Mouse (Mus musculus) splenic B cell, adult 2 months (primary cell): ENCODE measurements around the gene Tmtc2.
"Not testable (repeated sequence)": the region's sequence is repeated elsewhere in the genome, so short reads cannot be mapped to it uniquely, and the experiment has no call there.

Experiments
- DNase-seq: peaks from one replicate; pipeline ENCODE4 v3.0.0-alpha.2; 2011; ENCODE audit warnings: low read depth, low spot score
- H3K27me3 ChIP-seq: 2 replicates; pipeline ENCODE4 v1.6.1; 2012; ENCODE audit warnings: mild to moderate bottlenecking, low read length, moderate library complexity, mixed read lengths; ENCODE audit not compliant: control insufficient read depth, poor library complexity, insufficient read depth, severe bottlenecking
- H3K36me3 ChIP-seq: 2 replicates; pipeline ENCODE4 v1.6.1; 2012; ENCODE audit warnings: mild to moderate bottlenecking, low read length, moderate library complexity, mixed read lengths; ENCODE audit not compliant: control insufficient read depth, poor library complexity, insufficient read depth, severe bottlenecking

Tmtc2 gene

DNA sequence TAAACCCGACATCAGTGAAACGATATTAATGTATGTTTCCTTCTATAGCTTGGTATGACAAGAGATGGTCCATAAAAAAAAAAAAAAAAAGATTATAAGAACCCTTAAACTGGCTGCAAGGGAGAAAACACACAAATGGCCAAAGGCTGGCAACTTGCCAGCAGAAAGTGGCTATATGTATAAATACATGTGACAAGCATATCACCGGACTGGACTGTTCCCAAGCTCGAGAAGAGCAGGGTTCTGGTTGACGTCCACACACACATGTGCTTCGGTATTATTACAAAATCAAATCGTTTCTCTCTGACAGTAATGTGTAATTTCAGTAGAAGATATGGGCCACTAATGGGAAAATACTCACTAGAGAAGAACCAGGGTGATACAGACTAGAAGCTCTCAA lies 287.2 kb downstream of the Tmtc2 start:
- no peaks in the 10 kb centered on the region for H3K27me3 ChIP-seq
- H3K36me3 ChIP-seq = no peaks in the 10 kb centered on the region
- no peak for DNase-seq

DNA sequence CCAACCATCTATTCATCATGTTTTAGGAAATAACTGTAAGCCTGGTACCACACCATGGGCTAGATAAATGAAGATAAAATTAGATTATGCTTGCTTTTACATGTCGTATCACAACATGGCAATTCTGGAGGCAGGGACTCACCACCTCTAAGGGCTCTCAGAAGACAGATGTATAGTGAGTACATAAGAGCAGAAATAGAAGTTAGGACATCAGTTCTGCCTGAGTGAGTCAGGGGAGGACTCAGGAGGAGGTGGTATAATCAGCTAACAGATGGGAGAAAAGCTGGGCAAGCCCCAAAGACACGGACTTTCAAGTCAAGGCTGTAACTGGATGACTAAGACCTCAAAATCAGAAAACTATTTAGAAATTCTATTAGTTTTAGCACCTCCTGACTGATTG lies 288.0 kb downstream of the Tmtc2 start:
- no peaks in the 10 kb centered on the region for H3K27me3 ChIP-seq
- no peak for DNase-seq
- no peaks in the 10 kb centered on the region for H3K36me3 ChIP-seq

DNA sequence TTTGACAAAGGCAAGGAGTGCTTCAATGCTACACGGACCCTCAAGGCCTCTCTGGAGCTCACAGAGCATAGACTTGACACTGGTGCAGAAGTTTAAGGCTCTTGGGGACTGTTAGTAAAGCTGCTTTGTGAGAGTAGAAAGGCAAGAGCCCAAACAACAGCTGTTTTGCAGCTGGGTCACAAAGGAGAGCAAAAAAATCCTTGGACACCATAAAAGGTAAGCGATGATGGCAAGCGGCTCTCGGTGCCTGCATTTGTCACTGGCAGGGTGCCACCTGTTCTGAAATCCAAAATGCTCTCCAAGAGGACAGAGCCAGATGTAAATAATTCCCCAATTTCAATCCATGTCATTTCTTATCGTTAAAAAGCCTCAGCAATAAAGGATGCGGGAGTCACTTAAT lies 290.1 kb downstream of the Tmtc2 start:
- Histone ChIP-seq H3K36me3 (no peaks in the 10 kb centered on the region), H3K27me3 (no peaks in the 10 kb centered on the region)
- no peak for DNase-seq

DNA sequence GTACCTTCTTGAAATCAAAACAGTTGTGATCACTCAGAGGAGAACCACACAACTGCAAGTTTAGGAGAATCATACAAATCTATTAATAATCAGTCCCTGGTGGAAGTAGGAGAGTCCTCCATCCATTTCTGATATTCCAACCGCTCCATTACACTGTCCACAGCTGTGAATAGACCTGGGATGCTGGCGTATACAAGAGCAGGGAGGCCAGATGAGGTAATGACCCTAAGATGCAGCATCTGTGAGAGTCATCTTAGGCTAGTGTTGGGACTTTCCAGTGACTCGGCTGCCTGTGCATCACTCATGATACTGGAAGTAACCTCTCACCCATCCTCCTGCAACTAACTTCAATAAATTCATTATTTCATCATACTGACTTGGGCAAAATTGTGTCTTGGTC lies 293.3 kb downstream of the Tmtc2 start:
- no peaks in the 10 kb centered on the region for H3K27me3 ChIP-seq
- DNase-seq = no peak
- H3K36me3 ChIP-seq = no peaks in the 10 kb centered on the region

DNA sequence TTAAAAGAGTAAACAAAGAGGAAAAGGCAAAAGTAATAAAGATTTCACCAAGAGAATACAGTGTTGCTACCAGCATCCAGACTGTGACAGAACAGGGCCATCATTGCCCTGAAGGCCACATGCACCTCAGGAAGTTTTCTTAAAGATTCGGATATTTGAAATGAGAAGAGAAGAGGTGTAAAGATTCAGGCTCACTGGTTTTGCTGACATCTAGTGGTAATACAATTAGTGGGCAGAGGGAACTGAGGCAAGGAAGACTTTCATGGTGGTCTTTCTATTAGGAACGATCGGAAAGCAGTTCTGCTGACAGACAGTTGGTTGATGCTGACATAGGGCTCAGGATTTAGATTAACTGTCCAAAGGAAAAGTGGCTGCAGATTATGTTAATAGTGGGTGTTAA lies 314.2 kb downstream of the Tmtc2 start:
- DNase-seq = no peak
- Histone ChIP-seq H3K27me3 (no peaks in the 10 kb centered on the region), H3K36me3 (no peaks in the 10 kb centered on the region)

DNA sequence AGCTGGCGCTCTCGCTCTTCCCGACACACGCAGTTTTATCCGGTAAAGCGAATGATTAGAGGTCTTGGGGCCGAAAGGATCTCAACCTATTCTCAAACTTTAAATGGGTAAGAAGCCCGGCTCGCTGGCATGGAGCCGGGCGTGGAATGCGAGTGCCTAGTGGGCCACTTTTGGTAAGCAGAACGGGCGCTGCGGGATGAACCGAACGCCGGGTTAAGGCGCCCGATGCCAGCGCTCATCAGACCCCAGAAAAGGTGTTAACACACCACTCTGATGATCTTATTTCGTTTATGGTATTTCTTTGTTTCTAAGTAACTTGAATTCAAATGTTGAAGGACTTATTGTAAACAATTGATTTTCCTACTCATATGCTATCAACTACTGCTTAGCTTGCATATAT lies 336.0 kb downstream of the Tmtc2 start:
- DNase-seq = peak; percentile 76
- H3K27me3 ChIP-seq, H3K36me3 ChIP-seq: not testable (repeated sequence)

DNA sequence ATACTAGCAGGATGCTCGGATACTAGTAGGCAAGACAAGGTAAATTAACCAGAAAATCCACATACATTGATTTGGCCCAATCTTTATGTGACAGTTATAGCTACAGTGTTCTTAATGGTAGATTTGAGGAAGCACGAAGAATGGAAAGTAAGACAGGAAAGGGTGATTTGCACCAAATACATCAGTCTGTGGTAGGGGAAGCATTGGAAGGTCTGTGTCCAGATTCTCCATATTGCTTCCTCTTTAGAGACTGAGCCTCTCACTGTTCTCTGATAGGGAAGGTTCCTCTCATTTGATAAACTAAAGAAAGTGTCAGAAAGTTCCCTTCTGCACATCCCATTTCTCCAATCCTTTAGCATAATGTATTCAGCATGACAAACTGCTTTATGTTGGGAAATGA lies 341.4 kb downstream of the Tmtc2 start:
- no peak for DNase-seq
- H3K27me3 ChIP-seq = no peaks in the 10 kb centered on the region

DNA sequence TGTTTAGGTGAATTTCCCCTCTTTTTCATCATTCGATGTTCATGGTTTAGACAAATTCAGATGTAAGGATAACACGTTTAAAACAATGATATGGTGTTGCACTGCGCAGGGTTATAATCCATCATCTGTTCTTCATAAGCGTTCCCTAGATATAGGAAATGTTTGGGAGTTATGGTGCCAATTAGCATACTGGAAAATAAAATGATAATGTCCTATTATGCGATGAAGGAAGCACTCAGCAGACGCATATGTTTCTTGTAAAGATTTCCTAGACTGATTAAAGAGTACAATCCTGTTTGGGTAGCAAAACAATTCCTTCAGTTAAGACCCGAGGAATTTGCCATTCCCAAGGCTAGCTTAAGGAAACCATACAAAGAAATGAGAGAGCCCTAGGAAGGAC lies 343.8 kb downstream of the Tmtc2 start:
- no peaks in the 10 kb centered on the region for H3K27me3 ChIP-seq
- H3K36me3 ChIP-seq = no peaks in the 10 kb centered on the region
- no peak for DNase-seq

More for the DNA sequence above, 341.4 kb downstream of the Tmtc2 start:
- H3K36me3 ChIP-seq = no peaks in the 10 kb centered on the region

DNA sequence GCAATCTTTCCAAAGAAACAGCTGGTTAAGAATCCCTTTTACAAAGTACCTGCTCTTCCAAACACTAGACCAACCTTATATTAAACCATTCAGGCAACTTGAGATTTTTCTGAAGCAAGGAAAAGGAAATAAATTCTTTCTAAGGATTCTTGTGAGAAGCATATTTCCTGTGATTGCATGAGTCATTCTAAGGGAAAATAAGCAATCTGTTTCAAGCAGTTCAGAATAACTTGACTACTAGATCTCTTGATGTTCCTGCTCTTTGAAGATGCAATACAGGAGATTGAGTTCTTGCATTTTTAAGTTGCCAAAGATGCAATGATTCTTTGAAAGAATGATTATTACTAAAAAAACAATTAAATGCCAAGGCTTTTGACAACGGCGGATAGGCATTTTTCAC lies 345.6 kb downstream of the Tmtc2 start:
- Histone ChIP-seq H3K27me3 (no peaks in the 10 kb centered on the region), H3K36me3 (no peaks in the 10 kb centered on the region)
- DNase-seq = no peak

DNA sequence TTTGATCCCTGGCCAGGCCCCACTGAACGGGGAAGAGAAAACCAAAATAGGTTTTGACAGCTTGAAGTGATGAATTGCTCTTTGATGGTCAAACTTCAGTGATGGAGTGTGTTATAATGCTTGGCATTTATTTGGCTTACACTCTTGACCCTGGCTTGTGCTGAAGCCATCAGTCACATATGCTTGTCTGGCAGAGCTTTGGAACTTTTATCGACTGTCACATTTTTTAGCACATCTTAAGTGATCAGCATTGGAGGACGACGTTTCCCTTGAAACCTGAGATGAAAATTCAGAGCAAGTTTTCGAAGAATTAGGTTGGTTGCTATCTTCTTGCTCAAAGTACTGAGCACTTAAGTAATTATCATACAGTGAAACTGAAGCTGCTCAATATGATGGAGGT lies 346.6 kb downstream of the Tmtc2 start:
- Histone ChIP-seq H3K36me3 (no peaks in the 10 kb centered on the region), H3K27me3 (no peaks in the 10 kb centered on the region)
- no peak for DNase-seq

DNA sequence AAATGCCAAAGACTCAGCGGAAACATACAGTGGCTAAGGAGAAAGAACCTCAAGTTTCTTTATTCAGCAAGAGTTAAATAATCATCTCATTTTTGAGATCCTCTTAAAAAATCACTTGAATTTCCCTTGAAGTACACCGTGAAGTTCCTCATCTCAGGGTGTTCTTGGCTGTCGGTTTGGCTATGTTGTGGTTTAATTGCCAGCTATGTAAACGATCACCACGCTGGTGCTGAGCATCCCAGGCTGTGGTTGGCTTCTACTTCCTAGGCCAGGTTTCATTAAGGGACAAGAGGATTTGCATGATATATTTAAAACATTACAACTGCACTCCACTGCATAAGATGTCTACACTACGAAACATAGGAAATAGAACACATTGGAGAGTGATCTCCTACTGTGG lies 348.5 kb downstream of the Tmtc2 start:
- Histone ChIP-seq H3K36me3 (no peaks in the 10 kb centered on the region), H3K27me3 (no peaks in the 10 kb centered on the region)
- DNase-seq = no peak

DNA sequence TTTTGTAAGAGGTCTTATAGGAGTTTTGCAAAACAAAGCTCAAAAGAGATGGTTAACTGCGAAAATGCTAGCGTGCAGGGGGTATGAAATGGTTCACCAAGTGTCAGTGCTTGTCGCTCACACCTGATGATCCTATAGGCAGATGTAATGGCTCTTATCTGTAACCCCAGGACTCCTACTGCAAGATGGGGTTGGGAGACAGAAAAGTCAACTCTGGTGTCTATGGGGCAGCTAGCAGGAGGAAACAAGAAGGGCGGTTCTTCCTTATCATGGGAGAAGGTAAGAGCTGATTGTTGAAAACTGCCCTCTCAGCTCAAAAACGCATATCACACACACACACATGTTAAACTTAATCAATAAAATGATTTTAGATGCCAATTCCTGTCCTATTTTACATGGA lies 351.3 kb downstream of the Tmtc2 start:
- H3K27me3 ChIP-seq = no peaks in the 10 kb centered on the region
- no peak for DNase-seq

DNA sequence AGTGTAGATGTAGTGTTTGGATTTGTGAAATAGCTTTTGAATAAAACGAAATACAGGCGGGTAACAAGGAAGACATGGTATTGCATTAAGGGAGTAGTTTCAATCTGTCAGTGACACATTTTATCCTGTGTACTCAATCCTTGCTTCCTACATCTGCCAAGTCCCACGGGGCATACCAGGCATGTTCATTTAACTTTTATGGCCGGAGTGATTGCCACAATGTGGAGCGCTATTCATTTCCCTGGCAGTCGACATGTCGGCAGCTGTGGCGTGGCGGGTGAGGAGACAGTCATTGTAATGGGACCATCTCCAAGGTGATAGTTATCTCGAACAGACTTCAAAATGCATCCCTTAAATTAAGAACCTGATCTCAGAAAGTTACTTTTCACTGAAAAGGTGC lies 372.8 kb downstream of the Tmtc2 start:
- Histone ChIP-seq H3K36me3 (no peaks in the 10 kb centered on the region), H3K27me3 (no peaks in the 10 kb centered on the region)
- DNase-seq = no peak

More for the DNA sequence above, 351.3 kb downstream of the Tmtc2 start:
- H3K36me3 ChIP-seq = no peaks in the 10 kb centered on the region

DNA sequence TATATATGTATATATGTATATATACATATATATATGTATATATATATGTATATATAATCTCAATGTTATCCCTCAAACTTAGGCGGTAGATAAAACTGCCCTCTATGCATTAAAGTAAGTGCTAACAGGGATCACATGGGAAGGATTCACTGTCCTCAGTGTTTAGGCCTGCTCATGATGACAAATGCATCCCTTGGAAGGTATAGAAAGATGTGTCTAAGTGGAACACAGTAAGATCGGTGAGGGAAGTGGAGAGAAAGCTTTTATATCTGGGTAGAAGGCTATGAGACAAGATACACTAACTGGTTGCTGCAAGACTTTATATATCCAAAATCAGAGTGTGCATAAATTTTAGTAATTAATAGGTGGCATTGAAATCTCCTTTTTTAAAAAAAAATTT lies 373.6 kb downstream of the Tmtc2 start:
- DNase-seq = no peak
- H3K27me3 ChIP-seq = no peaks in the 10 kb centered on the region

DNA sequence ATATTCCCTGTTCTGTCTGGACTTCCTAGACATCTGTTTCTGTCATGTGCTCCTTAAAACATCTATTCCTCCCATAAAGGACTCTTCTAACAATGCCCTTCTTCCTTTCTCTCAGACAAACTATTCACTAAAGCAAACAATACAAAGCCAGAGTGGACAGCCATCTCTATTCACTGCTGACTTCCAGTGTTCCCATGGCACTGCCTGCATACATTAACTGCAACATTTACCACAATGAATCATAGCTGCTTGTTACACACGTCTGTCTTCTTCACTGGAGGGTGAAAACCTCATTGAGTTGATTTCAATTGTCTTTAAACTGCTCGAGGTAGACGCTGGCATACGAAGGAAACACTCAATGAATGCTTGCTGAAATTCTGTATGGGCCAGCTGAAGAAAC lies 374.2 kb downstream of the Tmtc2 start:
- no peak for DNase-seq
- no peaks in the 10 kb centered on the region for H3K27me3 ChIP-seq
- no peaks in the 10 kb centered on the region for H3K36me3 ChIP-seq

More for the DNA sequence above, 373.6 kb downstream of the Tmtc2 start:
- H3K36me3 ChIP-seq = no peaks in the 10 kb centered on the region

DNA sequence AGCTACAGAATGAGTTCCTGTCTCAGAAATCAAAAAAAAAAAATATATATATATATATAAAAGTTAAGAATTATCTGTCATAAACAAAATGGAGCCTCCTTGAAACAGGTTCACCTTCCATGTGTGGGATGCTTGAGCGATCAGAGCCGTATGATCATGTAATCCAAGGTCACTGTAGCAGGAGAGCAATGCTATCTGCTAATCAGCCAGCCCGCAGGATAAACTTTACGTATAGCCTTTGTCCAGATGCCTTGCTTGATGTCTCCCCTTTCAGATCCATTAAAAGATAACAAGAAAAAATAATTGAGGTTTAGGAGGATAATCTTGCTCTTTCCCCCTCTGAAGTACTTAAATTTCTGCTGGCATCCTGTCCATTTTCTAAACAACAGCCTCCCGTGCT lies 374.7 kb downstream of the Tmtc2 start:
- no peak for DNase-seq
- no peaks in the 10 kb centered on the region for H3K27me3 ChIP-seq
- no peaks in the 10 kb centered on the region for H3K36me3 ChIP-seq
